Comparison of ENCODE assay signal across 21 mouse cellular contexts in the genomic region with DNA sequence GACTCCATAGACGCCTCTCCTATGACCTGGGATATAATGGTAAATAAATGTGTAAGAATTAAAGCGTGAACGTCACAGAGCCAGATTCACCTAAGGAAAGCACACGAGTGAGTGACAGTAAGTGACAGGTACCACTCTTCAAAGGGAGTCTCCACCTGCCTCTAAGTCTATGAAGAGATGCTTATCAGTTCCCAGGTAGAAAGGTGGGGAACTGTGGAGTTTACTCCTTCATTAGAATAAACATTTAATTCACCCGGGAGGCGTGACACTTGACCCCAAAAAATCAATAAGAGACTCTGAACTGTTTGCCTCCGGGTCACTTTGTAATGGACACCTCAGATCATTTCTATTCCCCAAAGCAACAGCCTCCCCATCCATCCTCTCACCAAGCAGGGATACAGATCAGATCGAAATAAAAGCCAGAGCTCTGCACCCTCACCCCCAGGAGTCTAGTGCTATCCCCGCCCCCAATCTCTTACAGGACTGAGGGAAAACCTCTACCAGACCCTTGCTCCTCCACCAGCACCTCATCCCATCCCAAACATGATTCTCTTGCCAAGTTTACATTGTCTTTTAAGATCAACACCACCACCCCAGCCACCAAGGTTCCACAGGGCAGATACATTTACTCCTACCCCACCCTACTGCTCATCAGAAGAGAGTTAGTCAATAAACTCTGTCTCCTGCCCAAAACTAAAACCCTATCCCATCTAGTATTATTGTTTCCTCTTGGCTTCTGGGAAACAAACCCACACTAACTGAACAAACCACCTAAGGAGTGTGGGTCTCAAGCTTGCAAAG. TPM values are rescaled to one million over a fixed set of nuclear protein-coding genes. Genes with fewer than 3 reads are reported as not detected.
DNase-seq lines count a peak whose midpoint lies in the region; ATAC-seq and TF ChIP-seq lines count a peak whose summit lies in the region.
"Had no signal": no experiment of that assay in that cellular context is flagged by ENCODE, and none has a peak within 500 bp of the region (broad histone marks: within the 10 kb centered on the region; RNA-seq: fewer than 3 reads in every experiment).

No protein-coding gene starts in this region.

- WGBS in kidney, embryonic 15.5 days, result 62% methylated on average over 9 of the region's 9 CpGs
- 72% methylated on average over 9 of the region's 9 CpGs for WGBS in liver, embryonic 11.5 days
- WGBS in liver, embryonic 13.5 days (ENCODE audit: insufficient replicate concordance), result 61% methylated on average over 9 of the region's 9 CpGs
- 51% methylated on average over 9 of the region's 9 CpGs for WGBS in liver, postnatal 0 days (ENCODE audit: insufficient replicate concordance)

- no peak overlapping the region for H3K4me3 ChIP-seq in kidney, embryonic 15.5 days (replicated peaks)
- no peak overlapping the region for H3K4me3 ChIP-seq in liver, embryonic 11.5 days (ENCODE audit: low read depth, low read length)
- no peak overlapping the region for H3K4me3 ChIP-seq in liver, embryonic 13.5 days (replicated peaks)
- no peak overlapping the region for H3K4me3 ChIP-seq in liver, postnatal 0 days (ENCODE audit: low read depth, low read length)
- H3K4me3 ChIP-seq: embryonic facial prominence, embryonic 12.5 days; forebrain, embryonic 12.5 days; heart, embryonic 10.5 days had no signal

- TF ChIP-seq EP300 in liver, postnatal 0 days (IDR thresholded peaks at IDR 0.05; ENCODE audit: low read depth), result peak; percentile 41; the same call in 1 of the 2 replicates

- 0 out of 2 replicates have a peak, but pooled peaks have one; percentile 29 for ATAC-seq in kidney, embryonic 15.5 days (replicated peaks; ENCODE audit: low FRiP score)
- ATAC-seq in liver, embryonic 11.5 days (replicated peaks; ENCODE audit: low FRiP score), result peak; percentile 57
- ATAC-seq in liver, embryonic 13.5 days (ENCODE audit: low read depth), result peak; percentile 57
- ATAC-seq in liver, postnatal 0 days, result peak; percentile 88
- ATAC-seq: forebrain, embryonic 16.5 days had no signal

- no peaks in the 10 kb centered on the region for H3K27me3 ChIP-seq in kidney, embryonic 15.5 days
- no peaks in the 10 kb centered on the region for H3K27me3 ChIP-seq in liver, embryonic 11.5 days (replicated peaks; ENCODE audit: control insufficient read depth, insufficient read depth, low read length)
- no peaks in the 10 kb centered on the region for H3K27me3 ChIP-seq in liver, embryonic 13.5 days
- no peaks in the 10 kb centered on the region for H3K27me3 ChIP-seq in liver, postnatal 0 days (ENCODE audit: insufficient read depth, low read length)
- H3K27me3 ChIP-seq: embryonic facial prominence, embryonic 12.5 days; forebrain, embryonic 12.5 days had no signal

- H3K27ac ChIP-seq in kidney, embryonic 15.5 days, result no peak overlapping the region
- no peak overlapping the region; the same call in 1 of the 2 replicates for H3K27ac ChIP-seq in liver, embryonic 11.5 days (ENCODE audit: low read depth, low read length)
- H3K27ac ChIP-seq in liver, embryonic 13.5 days, result peak overlapping the region; percentile 18; the same call in 1 of the 2 replicates
- peak overlapping the region; percentile 74 for H3K27ac ChIP-seq in liver, postnatal 0 days (ENCODE audit: low read depth)
- H3K27ac ChIP-seq: embryonic facial prominence, embryonic 12.5 days; forebrain, embryonic 12.5 days; heart, embryonic 10.5 days; hindbrain, embryonic 14.5 days had no signal

- no peak for TF ChIP-seq CTCF in liver, postnatal 0 days (IDR thresholded peaks at IDR 0.05; ENCODE audit: low read depth)

- H3K36me3 ChIP-seq in kidney, embryonic 15.5 days, result no peaks in the 10 kb centered on the region
- no peaks in the 10 kb centered on the region for H3K36me3 ChIP-seq in liver, embryonic 11.5 days (ENCODE audit: control insufficient read depth, insufficient read depth, low read length)
- H3K36me3 ChIP-seq in liver, embryonic 13.5 days, result no peaks in the 10 kb centered on the region
- H3K36me3 ChIP-seq in liver, postnatal 0 days (replicated peaks; ENCODE audit: insufficient read depth, low read length), result no peaks in the 10 kb centered on the region
- H3K36me3 ChIP-seq: embryonic facial prominence, embryonic 12.5 days; forebrain, embryonic 12.5 days; heart, embryonic 10.5 days had no signal

- H3K9ac ChIP-seq in kidney, embryonic 15.5 days, result no peak overlapping the region
- no peak overlapping the region for H3K9ac ChIP-seq in liver, embryonic 11.5 days (ENCODE audit: low read depth, low read length)
- H3K9ac ChIP-seq in liver, embryonic 13.5 days, result no peak overlapping the region
- H3K9ac ChIP-seq in liver, postnatal 0 days (replicated peaks), result no peak overlapping the region
- H3K9ac ChIP-seq: embryonic facial prominence, embryonic 12.5 days; forebrain, embryonic 12.5 days; hindbrain, embryonic 14.5 days had no signal

- H3K4me2 ChIP-seq in kidney, embryonic 15.5 days, result no peak overlapping the region
- H3K4me2 ChIP-seq in liver, embryonic 11.5 days, result peak overlapping the region; percentile 33; the same call in 1 of the 2 replicates
- H3K4me2 ChIP-seq in liver, embryonic 13.5 days, result no peak overlapping the region
- H3K4me2 ChIP-seq in liver, postnatal 0 days (ENCODE audit: low read depth, low read length), result peak overlapping the region; percentile 22
- H3K4me2 ChIP-seq: embryonic facial prominence, embryonic 12.5 days; forebrain, embryonic 12.5 days; hindbrain, embryonic 14.5 days had no signal

- DNase-seq in kidney, adult 11 months, result no peak
- no peak for DNase-seq in liver, embryonic 11.5 days (ENCODE audit: low spot score)
- DNase-seq in liver, embryonic 13.5 days, result no peak
- no peak for DNase-seq in liver, postnatal 0 days
- no peak for DNase-seq in spleen, postnatal 14 days (ENCODE audit: low spot score in 2 of 2)
- DNase-seq: adrenal gland, adult 2 months; adrenal gland, postnatal 25 days; cerebellum, adult 11 months; cerebellum, adult 8-10 months; cerebellum, postnatal 14 days; embryo, embryonic 11 days; gastrocnemius, postnatal 10 days; heart, adult 18-20 months; heart, postnatal 10 days; heart, postnatal 4 days had no signal

- H3K4me1 ChIP-seq in kidney, embryonic 15.5 days, result peaks cover 23% of the 10 kb centered on the region
- peaks cover 9% of the 10 kb centered on the region for H3K4me1 ChIP-seq in liver, embryonic 11.5 days (replicated peaks; ENCODE audit: control insufficient read depth, insufficient read depth, low read length)
- H3K4me1 ChIP-seq in liver, embryonic 13.5 days (replicated peaks), result peaks cover 14% of the 10 kb centered on the region
- H3K4me1 ChIP-seq in liver, postnatal 0 days (ENCODE audit: insufficient read depth), result peaks cover 20% of the 10 kb centered on the region

- no peaks in the 10 kb centered on the region for H3K9me3 ChIP-seq in kidney, embryonic 15.5 days (replicated peaks)
- no peaks in the 10 kb centered on the region for H3K9me3 ChIP-seq in liver, embryonic 11.5 days (ENCODE audit: control insufficient read depth, low read length)
- no peaks in the 10 kb centered on the region for H3K9me3 ChIP-seq in liver, embryonic 13.5 days (replicated peaks)
- H3K9me3 ChIP-seq in liver, postnatal 0 days (ENCODE audit: low read length), result no peaks in the 10 kb centered on the region
- H3K9me3 ChIP-seq: embryonic facial prominence, embryonic 12.5 days; forebrain, embryonic 12.5 days; heart, embryonic 10.5 days had no signal

RNA-seq across cellular contexts. Expression of a gene that starts 9.7 kb away (rescaled TPM):
- polyA plus RNA-seq in kidney, embryonic 15.5 days (2015; fragmentation: Nextera tagmentation; extraction: Ambion mirVana), result 5.2 and 5.7 TPM in 2 replicates
- 6.2 and 6.3 TPM in 2 replicates for polyA plus RNA-seq in liver, embryonic 11.5 days (2014; fragmentation: Nextera tagmentation; extraction: Ambion mirVana)
- polyA plus RNA-seq in liver, embryonic 13.5 days (2015; fragmentation: Nextera tagmentation; extraction: Ambion mirVana), result 2.7 and 2.8 TPM in 2 replicates
- 2.7 and 2.8 TPM in 2 replicates for polyA plus RNA-seq in liver, postnatal 0 days (2015; fragmentation: Nextera tagmentation; extraction: Ambion mirVana)

RNA-seq across cellular contexts. Expression of a gene that starts 9.9 kb away (rescaled TPM):
- 7.7 and 7.8 TPM in 2 replicates for polyA plus RNA-seq in kidney, embryonic 15.5 days (2015; fragmentation: Nextera tagmentation; extraction: Ambion mirVana)
- 4.8 and 5.4 TPM in 2 replicates for polyA plus RNA-seq in liver, embryonic 11.5 days (2014; fragmentation: Nextera tagmentation; extraction: Ambion mirVana)
- 1.4 and 1.6 TPM in 2 replicates for polyA plus RNA-seq in liver, embryonic 13.5 days (2015; fragmentation: Nextera tagmentation; extraction: Ambion mirVana)
- 45.7 and 55.8 TPM in 2 replicates for polyA plus RNA-seq in liver, postnatal 0 days (2015; fragmentation: Nextera tagmentation; extraction: Ambion mirVana)

Comparison
In these comparisons a context has a peak if more than half of its experiments do, and no peak if none do; other contexts are left out.
1. H3K27ac ChIP-seq: peak in liver, embryonic 13.5 days (single experiment) and liver, postnatal 0 days (single experiment); none in kidney, embryonic 15.5 days (single experiment) and liver, embryonic 11.5 days (single experiment).
2. H3K4me2 ChIP-seq: peak in liver, embryonic 11.5 days (single experiment) and liver, postnatal 0 days (single experiment); none in kidney, embryonic 15.5 days (single experiment) and liver, embryonic 13.5 days (single experiment).
3. ATAC-seq: peak in every context shown above with its lines; median percentile 88 in liver, postnatal 0 days; 57 in liver, embryonic 11.5 days; 57 in liver, embryonic 13.5 days; 29 in kidney, embryonic 15.5 days.